Mouse (Mus musculus): ENCODE data around the gene Hsp90b1.

DNA sequence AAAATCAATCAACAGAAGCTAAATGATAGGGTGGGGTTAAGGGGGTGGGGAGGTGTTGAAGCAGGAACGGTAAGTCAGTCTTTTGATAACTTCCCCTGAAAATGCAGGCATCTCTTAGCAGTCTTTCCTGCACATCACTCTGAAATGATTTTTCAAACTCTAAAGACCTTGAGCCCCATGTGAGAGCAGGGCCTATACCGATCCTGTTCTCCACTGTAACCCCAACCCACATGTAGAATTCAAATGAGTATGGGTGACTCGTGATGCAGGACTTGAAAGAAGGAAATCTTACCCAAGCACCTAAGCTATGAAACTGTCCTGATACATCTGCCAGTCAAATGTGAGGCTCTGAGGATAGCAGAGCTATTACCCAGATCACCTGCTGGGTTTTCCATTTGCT, 4.3 kb downstream of the Hsp90b1 start:
- TF ChIP-seq RCOR1 (conservative IDR thresholded peaks at IDR 0.05; ENCODE audit: low read depth, low read length), result no peak
- TF ChIP-seq CTCF (conservative IDR thresholded peaks at IDR 0.05 in 1 of 2, IDR thresholded peaks at IDR 0.05 in 1 of 2; ENCODE audit: low read depth in 2 of 2, low read length in 2 of 2), result no peak
- TF ChIP-seq MXI1 (IDR thresholded peaks at IDR 0.05; ENCODE audit: low read depth, low read length), result 0 out of 2 replicates have a peak, but pooled peaks have one; percentile 61
- TF ChIP-seq HCFC1 (IDR thresholded peaks at IDR 0.05; ENCODE audit: low read depth, low read length), result no peak
- TF ChIP-seq USF2 (conservative IDR thresholded peaks at IDR 0.05; ENCODE audit: low read depth, low read length), result no peak
- TF ChIP-seq RAD21 (IDR thresholded peaks at IDR 0.05; ENCODE audit: low read depth, low read length), result no peak
- TF ChIP-seq ELF1 (IDR thresholded peaks at IDR 0.05; ENCODE audit: low read depth, low read length), result no peak
- no peak for TF ChIP-seq MAZ (IDR thresholded peaks at IDR 0.05; ENCODE audit: low read depth, low read length)
- no peak; the same call in 1 of the 2 replicates for TF ChIP-seq POLR2A (IDR thresholded peaks at IDR 0.05; ENCODE audit: low read depth, low read length)
- TF ChIP-seq EP300 (IDR thresholded peaks at IDR 0.05; ENCODE audit: low read length), result no peak
- no peak for TF ChIP-seq ZKSCAN1 (IDR thresholded peaks at IDR 0.05; ENCODE audit: borderline replicate concordance, low read depth, low read length)
- TF ChIP-seq POLR2AphosphoS2 (IDR thresholded peaks at IDR 0.05; ENCODE audit: low read depth, low read length), result no peak
- no peak for TF ChIP-seq ZNF384 (IDR thresholded peaks at IDR 0.05; ENCODE audit: low read depth, low read length)
- no peak for TF ChIP-seq NRF1 (IDR thresholded peaks at IDR 0.05; ENCODE audit: low read depth, low read length)
